Mouse (Mus musculus): ENCODE measurements around the gene Gm5152. TPM values are rescaled to one million over a fixed set of nuclear protein-coding genes. Genes with fewer than 3 reads are reported as not detected.
"Not testable (repeated sequence)": the region's sequence is repeated elsewhere in the genome, so short reads cannot be mapped to it uniquely, and the experiment has no call there.

Gm5152 gene
- total RNA-seq (2021), result not detected

DNA sequence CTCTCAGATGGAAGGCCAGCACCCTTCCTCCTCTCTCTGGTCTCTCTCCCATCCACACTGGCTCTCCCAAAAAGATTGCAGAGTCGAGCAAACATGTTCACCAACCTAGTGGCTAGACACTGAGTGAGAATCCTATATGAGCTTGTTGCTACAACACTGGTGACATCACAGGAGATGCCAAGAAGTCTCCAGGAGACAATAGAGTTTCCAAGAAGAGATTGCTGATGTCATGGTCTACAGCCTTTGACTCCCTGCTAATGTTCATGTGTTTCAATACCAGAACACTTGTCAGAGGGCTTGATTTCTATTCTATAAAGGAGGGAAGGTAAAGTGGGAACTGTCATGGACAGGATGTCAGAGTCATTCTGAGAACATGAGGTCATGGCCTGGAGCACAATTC is at the start of gene Gm5152:
Gm5152 (minus strand) TSS at position 101 of the 400 bp plus-strand sequence.
- intact Hi-C loops (cut with DNase I), result not testable (repeated sequence)

DNA sequence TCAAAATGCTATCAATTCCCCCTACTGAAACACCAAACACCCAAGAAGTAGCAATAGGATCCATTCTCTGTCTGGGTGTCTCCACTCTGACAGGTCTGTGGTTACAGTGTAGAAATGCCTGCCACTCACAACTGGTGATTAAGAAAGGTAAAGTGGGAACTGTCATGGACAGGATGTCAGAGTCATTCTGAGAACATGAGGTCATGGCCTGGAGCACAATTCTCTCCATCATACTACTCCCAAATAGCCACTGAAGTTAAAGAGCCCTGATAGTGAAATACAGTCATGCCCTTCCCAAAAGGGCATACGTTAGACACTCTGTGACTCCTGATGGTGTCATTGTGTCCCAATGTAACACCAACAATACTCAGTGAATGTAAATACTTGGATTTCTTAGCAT is 8.4 kb upstream of the Gm5152 start:
- intact Hi-C loops (cut with DNase I); DNase-seq (ENCODE audit: low spot score): not testable (repeated sequence)

More for the DNA sequence above, at the start of gene Gm5152:
- DNase-seq (ENCODE audit: low spot score), result not testable (repeated sequence)

DNA sequence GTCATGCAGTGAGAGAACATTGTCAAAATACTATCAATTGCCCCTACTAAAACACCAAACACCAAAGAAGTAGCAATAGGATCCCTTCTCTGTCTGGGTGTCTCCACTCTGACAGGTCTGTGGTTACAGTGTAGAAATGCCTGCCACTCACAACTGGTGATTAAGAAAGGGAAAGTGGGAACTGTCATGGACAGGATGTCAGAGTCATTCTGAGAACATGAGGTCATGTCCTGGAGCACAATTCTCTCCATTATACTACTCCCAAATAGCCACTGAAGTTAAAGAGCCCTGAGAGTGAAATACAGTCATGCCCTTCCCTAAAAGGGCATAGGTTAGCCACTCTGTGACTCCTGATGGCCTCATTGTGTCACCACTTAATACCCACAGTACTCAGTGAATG is 556 bp downstream of the Gm5152 start:
- DNase-seq (ENCODE audit: low spot score); intact Hi-C loops (cut with DNase I): not testable (repeated sequence)

DNA sequence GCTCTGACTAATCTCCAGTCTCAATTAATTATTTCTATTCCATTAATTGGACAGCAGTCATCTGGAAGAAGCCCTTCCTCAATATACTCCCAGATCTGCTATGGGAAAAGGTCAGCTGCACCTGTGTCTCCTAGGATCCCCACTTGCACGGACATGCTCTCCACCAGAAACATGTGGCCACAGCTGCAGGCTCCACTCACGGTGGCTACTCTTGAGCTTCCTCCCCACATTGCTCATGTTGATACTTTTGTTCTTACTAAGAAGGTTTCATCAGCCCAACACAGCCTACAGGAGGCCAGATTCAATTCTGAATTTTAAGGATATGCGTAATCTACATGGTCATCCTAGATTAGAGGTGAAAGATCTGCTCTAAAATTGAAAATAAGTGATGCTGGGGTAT is 5.9 kb downstream of the Gm5152 start:
- DNase-seq (ENCODE audit: low spot score); intact Hi-C loops (cut with DNase I): not testable (repeated sequence)

DNA sequence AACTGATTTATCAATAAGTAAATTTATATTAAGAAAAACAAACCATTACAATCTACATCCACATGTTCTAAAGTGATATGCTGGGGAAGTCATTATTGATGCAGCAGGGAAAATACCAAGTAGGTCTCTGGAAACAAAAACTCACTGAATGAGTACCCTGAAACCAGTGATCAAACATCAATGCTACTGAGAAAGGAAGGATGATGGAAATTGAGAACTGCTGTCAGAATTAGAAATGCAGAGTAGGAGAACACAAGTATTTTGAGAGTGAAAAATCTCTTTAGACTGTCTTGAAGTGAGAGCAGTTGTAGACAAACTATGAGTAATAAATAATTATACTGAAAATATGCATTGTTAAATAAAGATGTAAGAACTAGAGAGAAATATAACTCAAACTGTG is 26.0 kb downstream of the Gm5152 start:
- intact Hi-C loops (cut with DNase I), result no loop called here
- DNase-seq (ENCODE audit: low spot score), result no peak

DNA sequence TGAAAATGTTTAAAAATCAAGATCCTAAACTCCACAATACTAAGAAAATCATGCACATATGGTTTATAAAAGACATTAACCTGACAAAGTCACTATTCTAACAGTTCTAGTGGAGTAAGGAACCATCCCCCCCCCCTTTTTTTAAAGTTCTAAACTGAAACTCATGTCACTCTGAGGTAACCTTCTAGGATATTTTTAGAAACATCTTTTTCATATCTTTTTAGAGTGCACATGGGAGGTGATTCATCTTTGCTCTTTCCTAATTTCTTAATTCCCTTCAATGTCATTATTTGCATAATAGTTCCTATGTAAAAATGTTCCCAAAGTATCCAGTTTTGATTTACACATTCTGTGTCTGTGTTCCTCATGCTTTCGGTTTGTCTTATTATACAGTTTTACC is 43.3 kb downstream of the Gm5152 start:
- intact Hi-C loops (cut with DNase I), result no loop called here

DNA sequence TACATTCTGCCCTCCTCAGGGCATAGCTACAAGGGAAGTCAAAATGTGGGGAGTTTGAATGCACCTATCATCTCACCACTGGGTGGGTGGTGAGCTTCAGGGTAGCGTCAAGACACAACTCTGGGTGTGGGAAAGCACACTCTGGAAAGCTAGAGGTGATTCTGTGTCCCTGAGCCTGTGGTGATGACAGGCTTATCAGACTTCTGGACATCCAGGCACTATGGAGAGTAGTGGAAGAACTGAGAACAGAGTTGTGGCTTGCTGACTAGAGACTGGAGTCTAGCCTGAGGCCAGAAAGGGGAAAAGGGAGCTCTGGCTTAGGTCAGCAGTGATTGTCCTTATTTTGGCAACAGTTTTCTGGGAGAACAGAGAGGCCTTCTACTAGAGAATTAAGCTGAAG is 49.4 kb downstream of the Gm5152 start:
- intact Hi-C loops (cut with DNase I), result no loop called here

More for the DNA sequence above, 43.3 kb downstream of the Gm5152 start:
- DNase-seq (ENCODE audit: low spot score), result no peak

More for the DNA sequence above, 49.4 kb downstream of the Gm5152 start:
- no peak for DNase-seq (ENCODE audit: low spot score)
